Mouse (Mus musculus) effector memory CD4-positive, alpha-beta T cell, adult 5 months (primary cell): ENCODE results near the gene Pfkm. TPM values are rescaled to one million over a fixed set of nuclear protein-coding genes. Genes with fewer than 3 reads are reported as not detected.

Source experiments
- polyA plus RNA-seq: library from polyadenylated mRNA; unstranded; fragments of 100-300 nt; shearing (Covaris generic); gene quantifications from one replicate; pipeline ENCODE4 v1.2.1, GENCODE M21; 2017

The Pfkm gene
- polyA plus RNA-seq = 8.4 TPM

DNA sequence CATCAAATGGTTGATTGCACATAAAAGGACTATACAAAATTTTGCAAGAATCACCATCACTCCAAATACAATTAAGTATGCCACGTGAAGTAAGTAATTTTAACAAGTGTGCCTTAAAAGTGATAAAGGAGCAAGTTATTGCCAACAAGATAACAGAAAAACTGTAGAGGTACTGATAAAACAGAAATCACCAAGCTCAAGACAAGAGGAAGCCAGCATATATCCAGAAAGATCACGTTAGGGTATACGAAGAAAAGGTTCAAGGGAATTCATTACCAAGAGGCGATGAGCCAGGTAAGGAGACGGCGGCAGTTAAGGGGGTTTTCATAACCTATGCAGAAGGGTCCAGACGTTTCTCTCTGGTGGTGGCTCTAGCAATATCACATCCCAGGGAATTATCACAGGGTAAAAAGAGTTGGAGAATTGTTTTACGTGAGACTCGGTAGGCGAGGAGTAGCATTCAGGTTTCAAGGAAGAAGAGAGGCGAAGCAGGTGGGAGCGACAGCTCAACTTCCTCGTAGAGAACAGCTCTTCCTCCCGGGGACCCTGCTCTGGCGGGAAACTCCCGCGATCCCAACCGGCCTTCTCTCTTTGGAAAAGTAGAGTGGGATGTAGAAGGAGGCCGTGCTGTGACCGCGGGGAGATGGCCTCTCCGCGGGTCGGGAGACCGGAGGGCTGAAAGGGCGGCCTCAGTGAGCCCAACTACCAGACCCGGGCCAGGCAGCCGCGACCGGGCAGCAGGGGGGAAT is at the start of gene Pfkm:
Pfkm (plus strand) TSS at position 218 of the 749 bp plus-strand sequence.

DNA sequence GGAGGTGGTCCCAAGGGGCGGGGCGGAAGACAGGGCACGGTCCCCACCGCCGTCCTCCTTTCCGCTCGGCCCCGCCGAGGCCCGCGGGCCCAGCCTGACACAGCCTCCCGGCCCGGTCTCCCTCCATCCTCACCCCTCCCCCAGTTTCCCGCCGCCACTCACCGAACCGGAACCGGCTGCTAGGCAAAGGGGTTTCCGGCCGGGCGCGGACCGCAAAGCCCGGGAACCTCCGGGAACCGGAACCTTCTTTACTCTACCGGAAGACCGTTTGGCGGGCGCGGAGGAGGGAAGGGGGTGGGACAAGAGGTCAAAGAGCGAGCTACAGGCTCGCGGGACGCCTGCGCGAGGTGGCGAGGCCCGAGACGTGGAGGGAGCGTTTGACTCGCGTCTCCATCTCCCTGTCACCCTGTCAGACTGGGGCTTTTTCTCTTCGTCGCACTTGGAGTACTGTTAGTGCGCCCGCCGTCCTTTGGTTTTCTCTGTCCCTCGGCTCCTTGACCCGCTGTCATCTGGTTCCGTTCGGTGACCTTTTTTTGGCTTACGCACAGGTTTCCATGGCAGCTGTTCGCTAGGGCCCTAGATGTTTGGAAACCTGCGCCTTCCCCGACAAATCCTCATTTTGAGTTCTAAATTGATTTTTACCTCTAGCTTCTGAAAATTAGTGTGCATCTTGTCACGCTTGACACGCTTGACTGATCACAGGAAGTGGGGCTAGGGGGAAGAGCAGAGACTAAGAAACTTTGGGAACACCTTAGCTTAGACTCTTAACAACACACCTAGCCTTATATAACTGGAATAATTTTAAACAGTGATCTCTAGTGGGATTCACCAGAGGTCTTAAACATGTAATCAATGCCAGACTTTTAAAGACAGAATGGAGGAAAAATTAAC is 977 bp downstream of the Pfkm start, which contains the start of gene Senp1:
Senp1 (minus strand) TSS at position 624 of the 891 bp plus-strand sequence.

DNA sequence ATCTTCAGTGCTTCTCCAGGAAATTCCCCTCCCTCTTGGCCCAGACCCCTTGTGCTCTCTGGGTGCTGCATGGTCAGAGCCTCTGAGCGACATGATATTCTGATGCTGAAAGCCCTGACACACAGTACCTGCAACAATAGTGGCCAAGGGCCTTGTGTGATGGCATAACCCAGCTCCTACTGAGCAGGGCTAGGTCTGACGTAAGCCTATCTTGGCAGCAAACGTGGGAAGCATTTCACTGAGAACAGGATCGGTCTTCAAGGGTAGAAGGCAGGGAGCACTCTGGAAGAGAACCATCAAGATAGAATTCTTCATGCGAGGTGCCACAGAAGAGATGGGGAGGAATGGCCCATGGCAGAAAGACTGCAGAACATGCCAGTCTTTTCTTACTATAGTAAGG is 73.1 kb downstream of the Pfkm start, which contains the start of gene Asb8:
Asb8 (minus strand) TSS at position 101 of the 400 bp plus-strand sequence.

DNA sequence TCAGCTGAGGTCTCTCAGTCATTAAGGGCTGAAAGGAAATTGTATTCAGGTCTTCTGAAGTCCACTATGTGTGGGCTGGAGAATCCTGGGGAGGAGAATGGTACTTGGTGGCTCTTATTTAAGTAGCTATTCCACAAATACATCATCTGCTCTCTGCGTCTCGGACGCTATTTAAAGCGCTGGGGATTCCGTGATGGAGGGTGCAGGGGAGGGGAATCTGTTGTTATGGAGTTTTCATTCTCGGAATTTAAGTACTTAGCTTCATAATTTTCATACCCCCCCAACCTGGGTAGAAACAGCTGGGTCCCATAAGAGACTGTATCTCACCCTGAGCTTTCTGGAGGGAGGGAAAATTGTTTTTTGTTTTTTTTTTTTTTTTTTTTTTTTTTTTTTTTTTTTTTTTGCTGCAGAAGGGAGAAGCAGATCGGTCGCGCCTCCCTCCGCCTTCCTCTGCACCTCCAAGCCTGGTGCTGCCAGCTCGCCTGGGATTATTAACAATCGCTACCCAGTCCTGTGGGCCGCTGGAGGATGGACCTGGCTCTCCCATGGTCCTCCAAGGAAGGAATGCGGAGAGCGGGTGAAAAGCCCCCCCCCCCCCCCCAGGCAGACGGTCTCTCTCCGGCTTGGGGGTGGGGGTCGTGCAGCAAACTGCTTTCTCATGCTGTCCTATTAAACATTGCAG is 74.7 kb downstream of the Pfkm start, which contains the start of gene Ccdc184:
Ccdc184 (plus strand) TSS at position 196 of the 682 bp plus-strand sequence.

Other genes starting within 250 kb of the Pfkm start
- 47.9 TPM for gene Hdac7, start 248.1 kb upstream of the Pfkm start, polyA plus RNA-seq
- gene Vdr, start 182.0 kb upstream of the Pfkm start, polyA plus RNA-seq = 0.22 TPM
- gene Tmem106c, start 128.4 kb upstream of the Pfkm start, polyA plus RNA-seq = 17.0 TPM
- not detected for gene Col2a1, start 87.9 kb upstream of the Pfkm start, polyA plus RNA-seq
- gene Senp1, start 1.2 kb downstream of the Pfkm start, polyA plus RNA-seq = 37.5 TPM
- gene Asb8, start 73.0 kb downstream of the Pfkm start, polyA plus RNA-seq = 16.3 TPM
- gene Ccdc184, start 74.6 kb downstream of the Pfkm start, polyA plus RNA-seq = 0.16 TPM
- gene Olfr288, start 103.0 kb downstream of the Pfkm start, polyA plus RNA-seq = not detected
- gene Gm44579, start 128.4 kb downstream of the Pfkm start, polyA plus RNA-seq = not detected
- not detected for gene Olfr287, start 128.5 kb downstream of the Pfkm start, polyA plus RNA-seq
- not detected for gene Olfr286, start 141.9 kb downstream of the Pfkm start, polyA plus RNA-seq
- gene H1fnt, start 164.7 kb downstream of the Pfkm start, polyA plus RNA-seq = not detected
- gene Zfp641, start 203.6 kb downstream of the Pfkm start, polyA plus RNA-seq = not detected
- gene Olfr285, start 224.8 kb downstream of the Pfkm start, polyA plus RNA-seq = not detected
- gene Olfr284, start 248.4 kb downstream of the Pfkm start, polyA plus RNA-seq = not detected